15 mouse cellular contexts compared by ENCODE assay signal in genomic region chr5:27587970-27588758, GRCm38 (mm10).
A peak's percentile ranks its signal among the peaks of the same experiment; 100 is the strongest.
DNase-seq lines count a peak whose midpoint lies in the region; ATAC-seq and TF ChIP-seq lines count a peak whose summit lies in the region.
"Had no signal": no experiment of that assay in that cellular context is flagged by ENCODE, and none has a peak within 500 bp of the region (broad histone marks: within the 10 kb centered on the region; RNA-seq: fewer than 3 reads in every experiment).

No protein-coding gene starts in this region.

- H3K9ac ChIP-seq in hindbrain, embryonic 12.5 days, result no peak overlapping the region
- H3K9ac ChIP-seq in midbrain, embryonic 13.5 days (replicated peaks), result no peak overlapping the region
- no peak overlapping the region for H3K9ac ChIP-seq in midbrain, embryonic 11.5 days (ENCODE audit: low read length)
- no peak overlapping the region for H3K9ac ChIP-seq in hindbrain, embryonic 15.5 days
- H3K9ac ChIP-seq: heart, embryonic 13.5 days had no signal

- H3K36me3 ChIP-seq in hindbrain, embryonic 12.5 days, result no peaks in the 10 kb centered on the region
- no peaks in the 10 kb centered on the region for H3K36me3 ChIP-seq in hindbrain, embryonic 10.5 days
- no peaks in the 10 kb centered on the region for H3K36me3 ChIP-seq in midbrain, embryonic 13.5 days
- no peaks in the 10 kb centered on the region for H3K36me3 ChIP-seq in midbrain, embryonic 11.5 days (ENCODE audit: control insufficient read depth, insufficient read depth, low read length)
- no peaks in the 10 kb centered on the region for H3K36me3 ChIP-seq in hindbrain, embryonic 15.5 days
- H3K36me3 ChIP-seq: heart, embryonic 13.5 days had no signal

- no peak overlapping the region; the same call in 1 of the 2 replicates for H3K27ac ChIP-seq in hindbrain, embryonic 12.5 days
- H3K27ac ChIP-seq in hindbrain, embryonic 10.5 days, result no peak overlapping the region
- peak overlapping the region; percentile 19 for H3K27ac ChIP-seq in midbrain, embryonic 13.5 days
- no peak overlapping the region for H3K27ac ChIP-seq in midbrain, embryonic 11.5 days (ENCODE audit: low read depth, low read length)
- 0 out of 2 replicates have a peak overlapping the region, but pooled peaks have one; percentile 0 for H3K27ac ChIP-seq in hindbrain, embryonic 15.5 days (replicated peaks)
- H3K27ac ChIP-seq: heart, embryonic 13.5 days; macrophage had no signal

- H3K9me3 ChIP-seq in hindbrain, embryonic 12.5 days (replicated peaks), result no peaks in the 10 kb centered on the region
- H3K9me3 ChIP-seq in hindbrain, embryonic 10.5 days, result no peaks in the 10 kb centered on the region
- H3K9me3 ChIP-seq in midbrain, embryonic 13.5 days, result no peaks in the 10 kb centered on the region
- H3K9me3 ChIP-seq in midbrain, embryonic 11.5 days (ENCODE audit: control insufficient read depth, low read length), result no peaks in the 10 kb centered on the region
- no peaks in the 10 kb centered on the region for H3K9me3 ChIP-seq in hindbrain, embryonic 15.5 days
- H3K9me3 ChIP-seq: heart, embryonic 13.5 days had no signal

- no peak overlapping the region for H3K4me3 ChIP-seq in hindbrain, embryonic 12.5 days
- no peak overlapping the region for H3K4me3 ChIP-seq in hindbrain, embryonic 10.5 days
- H3K4me3 ChIP-seq in midbrain, embryonic 13.5 days (replicated peaks), result no peak overlapping the region
- no peak overlapping the region for H3K4me3 ChIP-seq in midbrain, embryonic 11.5 days (ENCODE audit: low read depth, low read length)
- H3K4me3 ChIP-seq in hindbrain, embryonic 15.5 days, result no peak overlapping the region
- H3K4me3 ChIP-seq: heart, embryonic 13.5 days had no signal

- no peak overlapping the region for H3K4me2 ChIP-seq in hindbrain, embryonic 12.5 days (replicated peaks)
- no peak overlapping the region for H3K4me2 ChIP-seq in midbrain, embryonic 13.5 days (replicated peaks)
- H3K4me2 ChIP-seq in midbrain, embryonic 11.5 days, result no peak overlapping the region
- no peak overlapping the region for H3K4me2 ChIP-seq in hindbrain, embryonic 15.5 days
- H3K4me2 ChIP-seq: heart, embryonic 13.5 days had no signal

- 50% methylated on average over 8 of the region's 8 CpGs for WGBS in hindbrain, embryonic 12.5 days
- 71% methylated on average over 8 of the region's 8 CpGs for WGBS in hindbrain, embryonic 10.5 days
- WGBS in midbrain, embryonic 13.5 days, result 48% methylated on average over 8 of the region's 8 CpGs
- 70% methylated on average over 8 of the region's 8 CpGs for WGBS in midbrain, embryonic 11.5 days
- 53% methylated on average over 8 of the region's 8 CpGs for WGBS in hindbrain, embryonic 15.5 days

- no peaks in the 10 kb centered on the region; the same call in 1 of the 2 replicates for H3K4me1 ChIP-seq in hindbrain, embryonic 12.5 days
- no peaks in the 10 kb centered on the region for H3K4me1 ChIP-seq in hindbrain, embryonic 10.5 days (replicated peaks)
- H3K4me1 ChIP-seq in midbrain, embryonic 13.5 days (replicated peaks), result peaks cover 12% of the 10 kb centered on the region
- no peaks in the 10 kb centered on the region for H3K4me1 ChIP-seq in midbrain, embryonic 11.5 days (ENCODE audit: control insufficient read depth, insufficient read depth, low read length)
- H3K4me1 ChIP-seq in hindbrain, embryonic 15.5 days (replicated peaks), result 0 out of 2 replicates have a peak, but pooled peaks cover 9% of the 10 kb centered on the region
- H3K4me1 ChIP-seq: heart, embryonic 13.5 days had no signal

- no peak for DNase-seq in hindbrain, embryonic 10.5 days (ENCODE audit: low spot score)
- no peak for DNase-seq in midbrain, embryonic 11.5 days (ENCODE audit: low spot score, missing footprints)
- peak; percentile 56 for DNase-seq in brain, embryonic 14.5 days (ENCODE audit: low read depth)
- DNase-seq in lung, postnatal 4 days, result no peak
- DNase-seq: cerebellum, adult 2 months; kidney, adult 2 months; kidney, postnatal 25 days; liver; lung, adult 2 months; thymus, adult 18-20 months had no signal

- no peaks in the 10 kb centered on the region for H3K27me3 ChIP-seq in hindbrain, embryonic 12.5 days
- no peaks in the 10 kb centered on the region for H3K27me3 ChIP-seq in hindbrain, embryonic 10.5 days (ENCODE audit: insufficient read depth, poor library complexity, severe bottlenecking)
- H3K27me3 ChIP-seq in midbrain, embryonic 13.5 days, result no peaks in the 10 kb centered on the region
- no peaks in the 10 kb centered on the region for H3K27me3 ChIP-seq in midbrain, embryonic 11.5 days (ENCODE audit: control insufficient read depth, insufficient read depth, low read length)
- H3K27me3 ChIP-seq in hindbrain, embryonic 15.5 days, result no peaks in the 10 kb centered on the region
- H3K27me3 ChIP-seq: heart, embryonic 13.5 days had no signal

- no peak for TF ChIP-seq POLR2A in brain, embryonic 14.5 days (IDR thresholded peaks at IDR 0.05; ENCODE audit: borderline replicate concordance, extremely low read depth, insufficient read depth, insufficient read length, poor library complexity, severe bottlenecking)

- no peak for TF ChIP-seq CTCF in brain, embryonic 14.5 days (IDR thresholded peaks at IDR 0.05; ENCODE audit: borderline replicate concordance, extremely low read depth, insufficient read depth, insufficient read length)

- ATAC-seq in hindbrain, embryonic 12.5 days (ENCODE audit: low FRiP score), result peak; percentile 45; the same call in 1 of the 2 replicates
- ATAC-seq in midbrain, embryonic 13.5 days, result peak; percentile 64; the same call in 1 of the 2 replicates
- ATAC-seq in midbrain, embryonic 11.5 days (ENCODE audit: low FRiP score), result no peak
- ATAC-seq in hindbrain, embryonic 15.5 days (ENCODE audit: low FRiP score, low read depth), result no peak

Comparison
In these comparisons a context has a peak if more than half of its experiments do, and no peak if none do; other contexts are left out.
1. ATAC-seq: peak in hindbrain, embryonic 12.5 days (single experiment) and midbrain, embryonic 13.5 days (single experiment); none in midbrain, embryonic 11.5 days (single experiment) and hindbrain, embryonic 15.5 days (single experiment).
2. H3K27ac ChIP-seq: peak in midbrain, embryonic 13.5 days (single experiment) and hindbrain, embryonic 15.5 days (single experiment); none in hindbrain, embryonic 12.5 days (single experiment), hindbrain, embryonic 10.5 days (single experiment) and midbrain, embryonic 11.5 days (single experiment).